35 mouse cellular contexts compared by ENCODE assay signal in genomic region chr6:35599841-35600240, GRCm38 (mm10).
"Had no signal": no experiment of that assay in that cellular context is flagged by ENCODE, and none has a peak within 500 bp of the region (broad histone marks: within the 10 kb centered on the region; RNA-seq: fewer than 3 reads in every experiment).

No protein-coding gene starts in this region.

- ATAC-seq: hindbrain, embryonic 16.5 days; hindbrain, postnatal 0 days; inflammation-experienced regulatory T-cells, adult 6 months; intestine, embryonic 15.5 days; intestine, embryonic 16.5 days; intestine, postnatal 0 days had no signal

- H3K36me3 ChIP-seq: heart, embryonic 10.5 days; heart, embryonic 12.5 days; heart, embryonic 13.5 days; heart, embryonic 15.5 days; hindbrain, embryonic 10.5 days; hindbrain, embryonic 12.5 days; hindbrain, embryonic 13.5 days; hindbrain, embryonic 15.5 days; intestine, embryonic 15.5 days; kidney, embryonic 15.5 days had no signal

- H3K27ac ChIP-seq: heart, embryonic 10.5 days; heart, embryonic 13.5 days; heart, embryonic 15.5 days; hindbrain, embryonic 10.5 days; hindbrain, embryonic 12.5 days; hindbrain, embryonic 13.5 days; hindbrain, embryonic 14.5 days; hindbrain, embryonic 15.5 days; hindbrain, postnatal 0 days; intestine, embryonic 15.5 days; kidney, embryonic 15.5 days; kidney, postnatal 0 days had no signal

- DNase-seq: heart, postnatal 10 days; heart, postnatal 14 days; heart, postnatal 36 days; heart, postnatal 4 days; kidney, adult 11 months; kidney, adult 18-20 months; kidney, adult 2 months; kidney, adult 8-10 months; kidney, adult 9 months; kidney, postnatal 10 days; kidney, postnatal 14 days; kidney, postnatal 25 days; kidney, postnatal 36 days; kidney, postnatal 4 days; layer of hippocampus, adult 9-11 months; layer of hippocampus, postnatal 36 days had no signal

- H3K4me2 ChIP-seq: heart, embryonic 11.5 days; heart, embryonic 12.5 days; heart, embryonic 13.5 days; heart, embryonic 15.5 days; hindbrain, embryonic 12.5 days; hindbrain, embryonic 13.5 days; hindbrain, embryonic 14.5 days; hindbrain, embryonic 15.5 days; intestine, embryonic 15.5 days; kidney, embryonic 15.5 days had no signal

- H3K9me3 ChIP-seq: heart, embryonic 10.5 days; heart, embryonic 13.5 days; heart, embryonic 15.5 days; hindbrain, embryonic 10.5 days; hindbrain, embryonic 12.5 days; hindbrain, embryonic 13.5 days; hindbrain, embryonic 15.5 days; intestine, embryonic 15.5 days; kidney, embryonic 15.5 days had no signal

- H3K9ac ChIP-seq: heart, embryonic 12.5 days; heart, embryonic 13.5 days; heart, embryonic 15.5 days; hindbrain, embryonic 12.5 days; hindbrain, embryonic 13.5 days; hindbrain, embryonic 14.5 days; hindbrain, embryonic 15.5 days; intestine, embryonic 15.5 days; kidney, embryonic 15.5 days had no signal

- H3K27me3 ChIP-seq: heart, embryonic 12.5 days; heart, embryonic 13.5 days; heart, embryonic 15.5 days; hindbrain, embryonic 12.5 days; hindbrain, embryonic 13.5 days; hindbrain, embryonic 15.5 days; intestine, embryonic 15.5 days; kidney, embryonic 15.5 days had no signal

- H3K4me1 ChIP-seq: heart, embryonic 10.5 days; heart, embryonic 12.5 days; heart, embryonic 13.5 days; heart, embryonic 15.5 days; hindbrain, embryonic 10.5 days; hindbrain, embryonic 12.5 days; hindbrain, embryonic 13.5 days; hindbrain, embryonic 15.5 days; intestine, embryonic 15.5 days had no signal

- H3K4me3 ChIP-seq: heart, embryonic 10.5 days; heart, embryonic 12.5 days; heart, embryonic 13.5 days; heart, embryonic 15.5 days; hindbrain, embryonic 10.5 days; hindbrain, embryonic 12.5 days; hindbrain, embryonic 13.5 days; hindbrain, embryonic 15.5 days; intestine, embryonic 15.5 days; kidney, embryonic 15.5 days; layer of hippocampus, adult 2 months had no signal
